Mouse (Mus musculus) erythroblast, adult 5-6 weeks (primary cell): ENCODE results near the gene Tor1aip1. TPM values are rescaled to one million over a fixed set of nuclear protein-coding genes. Genes with fewer than 3 reads are reported as not detected.

ENCODE experiments used
- ATAC-seq: replicated peaks from 2 replicates; pipeline ENCODE4 v1.8.0; 2016; ENCODE audit warnings: moderate number of reproducible peaks, mild to moderate bottlenecking, moderate TSS enrichment, inconsistent platforms; ENCODE audit not compliant: poor library complexity, low FRiP score, severe bottlenecking
- total RNA-seq, 2 experiments: library from RNA; stranded (forward) in 1 of 2; stranded (reverse) in 1 of 2; fragments of 150-400 nt in 1 of 2; fragments of 200-764, 138-1000 nt in 1 of 2; gene quantifications; 2 replicates each; pipeline versions ENCODE4 v1.2.3 to v1.2.4; 2015 to 2017; ENCODE audit warnings: low replicate concordance in 2 of 2

Tor1aip1 gene
- total RNA-seq, 2 experiments from 2014 or later, result 58.6 to 65.9 TPM

GRCm38 (mm10) chr1:156035269-156035929 is 881 bp downstream of the Tor1aip1 start, which contains the start of gene Tor1aip2:
Tor1aip2 (plus strand) TSS chr1:156035403.
- peak; percentile 40 for ATAC-seq

- ATAC-seq, result no peak
Measured at GRCm38 (mm10) chr1:156034661-156035060, 1.6 kb downstream of the Tor1aip1 start.

DNA sequence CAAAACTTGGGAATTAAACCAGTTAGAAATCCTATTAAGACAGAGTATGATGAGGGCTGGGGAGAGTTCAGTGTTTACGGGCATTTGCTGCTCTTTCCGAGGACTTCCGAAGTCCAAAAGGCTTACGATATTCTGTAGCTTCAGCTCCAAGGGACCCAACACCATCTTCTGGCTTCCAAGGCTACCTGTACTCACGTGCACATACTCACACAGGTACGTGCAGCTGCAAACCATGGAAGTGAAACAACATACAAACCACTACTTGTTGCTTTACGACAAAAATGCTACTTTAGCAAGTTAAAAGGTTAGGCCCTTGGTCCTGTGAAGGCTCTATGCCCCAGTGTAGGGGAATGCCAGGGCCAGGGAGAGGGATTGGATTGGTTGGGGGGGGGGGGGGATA is 2.4 kb downstream of the Tor1aip1 start:
- ATAC-seq, result no peak

DNA sequence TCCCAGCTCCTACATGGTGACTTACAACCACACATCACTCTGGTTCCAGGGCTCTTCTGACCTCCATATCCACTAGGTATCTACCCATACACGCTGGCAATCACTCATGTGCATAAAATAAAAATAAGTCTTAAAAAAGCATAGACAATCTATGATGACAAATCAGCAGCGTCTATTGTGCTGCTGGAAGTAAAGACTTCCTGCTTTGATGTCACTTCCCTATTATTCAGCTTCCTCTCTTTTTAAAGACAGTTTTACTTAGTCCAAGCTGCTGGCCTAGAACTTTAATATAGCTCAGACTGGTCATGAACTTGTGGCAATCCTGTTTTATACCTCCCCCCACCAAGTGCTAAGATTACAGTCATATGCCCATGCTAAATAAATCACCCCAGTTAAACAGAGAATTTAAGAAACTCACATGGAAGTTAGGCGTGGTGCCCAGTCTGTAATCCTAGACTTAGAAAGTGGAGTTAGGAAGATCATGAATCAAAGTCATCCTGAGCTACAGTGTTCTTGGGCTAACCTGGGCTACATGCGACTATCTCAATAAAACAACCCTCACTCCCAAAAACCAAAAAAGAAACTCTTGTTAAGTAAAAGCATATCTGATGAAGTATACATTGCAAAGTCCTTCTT is 7.8 kb downstream of the Tor1aip1 start:
- no peak for ATAC-seq

- no peak for ATAC-seq
Measured at GRCm38 (mm10) chr1:156027849-156028248, 8.4 kb downstream of the Tor1aip1 start.

- no peak for ATAC-seq
Measured at GRCm38 (mm10) chr1:156024831-156025503, 11.3 kb downstream of the Tor1aip1 start.

- ATAC-seq, result no peak
Measured at GRCm38 (mm10) chr1:156020402-156020801, 15.9 kb downstream of the Tor1aip1 start.

DNA sequence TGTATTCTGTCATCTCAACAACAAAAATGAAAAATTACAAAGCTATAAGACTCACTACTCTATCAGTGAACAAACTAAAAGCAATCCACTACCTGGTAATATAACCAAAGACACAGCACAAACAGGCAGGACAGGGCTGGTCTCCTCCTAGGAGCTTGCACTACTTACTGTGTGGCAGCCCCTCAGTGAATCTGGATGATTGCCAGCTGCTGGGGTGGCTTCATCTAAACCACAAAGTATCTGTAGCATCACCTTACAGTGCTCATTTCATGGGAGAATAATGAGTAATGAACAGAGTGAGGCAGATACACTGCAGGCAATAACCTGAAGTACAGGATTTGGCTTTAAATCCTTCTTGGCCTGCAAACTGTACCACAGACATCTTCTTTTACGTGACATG is 16.5 kb downstream of the Tor1aip1 start:
- ATAC-seq, result no peak

GRCm38 (mm10) chr1:156009003-156009402 is 27.3 kb downstream of the Tor1aip1 start:
- ATAC-seq, result no peak

- ATAC-seq, result no peak
Measured at GRCm38 (mm10) chr1:156005906-156006305, 30.4 kb downstream of the Tor1aip1 start.

DNA sequence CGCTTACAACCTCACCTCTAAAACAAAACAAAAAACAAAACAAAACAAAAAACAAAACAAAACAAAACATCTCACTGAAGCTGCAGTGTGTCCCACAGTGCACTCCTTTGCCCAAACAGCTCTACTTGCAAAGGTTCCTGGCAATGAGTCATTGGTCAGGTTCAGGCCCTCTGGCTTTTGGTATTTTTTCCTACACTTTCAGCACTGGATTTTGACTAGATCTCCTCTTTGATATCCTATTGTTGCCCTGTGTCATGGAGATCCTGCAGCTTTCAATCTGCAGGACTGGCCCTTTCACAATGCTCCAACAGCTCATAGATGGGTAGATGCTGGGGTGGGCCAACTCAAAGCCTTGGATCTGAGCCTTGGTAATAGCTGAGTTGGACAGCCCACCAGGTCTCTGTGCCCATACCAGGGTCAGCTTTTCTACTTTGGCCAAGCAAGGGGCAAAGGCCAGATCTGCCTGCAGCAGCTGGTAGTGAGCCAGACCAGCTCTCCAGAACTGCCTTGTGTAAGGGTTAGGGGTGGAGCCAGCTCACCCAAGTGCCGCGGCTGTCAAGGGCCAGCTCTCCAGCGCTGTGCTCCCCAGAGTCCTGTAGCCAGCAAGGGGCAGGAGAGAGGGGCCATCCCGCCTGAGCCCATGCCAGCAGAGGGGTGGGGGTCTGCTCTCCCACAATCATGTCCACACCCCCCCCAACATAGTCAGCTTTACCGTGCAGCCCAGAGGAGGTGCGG is 32.9 kb downstream of the Tor1aip1 start:
- ATAC-seq, result no peak

DNA sequence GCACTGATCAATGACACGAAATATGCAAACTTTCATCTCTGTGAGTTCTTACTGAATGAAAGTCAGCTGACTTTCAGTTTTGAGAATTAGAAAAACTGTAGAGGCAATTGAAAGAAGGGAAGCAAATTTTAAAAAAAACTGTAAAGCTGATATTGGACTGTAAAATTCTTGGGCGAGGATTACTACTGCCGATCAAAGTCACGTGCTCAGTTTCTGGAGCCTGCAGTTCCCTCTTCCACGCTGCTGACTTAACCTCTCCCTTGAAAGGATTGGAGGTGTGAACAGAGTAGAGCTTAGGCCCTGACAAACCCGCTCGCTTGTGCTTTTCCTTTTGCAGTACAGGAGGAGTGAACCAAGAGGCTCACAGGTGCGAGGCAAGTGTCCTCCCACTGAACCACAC is 33.9 kb downstream of the Tor1aip1 start:
- ATAC-seq, result no peak

GRCm38 (mm10) chr1:155995612-155996011 is 40.7 kb downstream of the Tor1aip1 start:
- no peak for ATAC-seq

DNA sequence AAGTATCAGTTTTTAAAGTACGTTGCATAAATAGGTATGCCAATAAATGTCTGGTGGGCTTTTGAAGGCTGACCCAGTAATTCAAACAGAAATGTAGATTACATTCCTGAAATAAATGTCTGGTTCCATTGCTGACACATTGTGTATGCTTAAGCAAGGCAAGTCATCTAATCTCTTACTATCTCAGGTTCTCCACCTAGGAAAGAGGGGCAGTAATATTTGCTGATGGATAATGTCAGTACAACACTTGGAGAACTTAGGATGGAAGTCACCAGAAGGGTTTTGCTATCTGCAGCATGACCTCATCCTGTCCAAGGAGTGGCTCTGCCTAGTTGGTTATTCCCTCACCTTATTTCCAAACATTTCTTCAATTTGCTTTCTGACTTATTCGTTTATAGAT is 41.8 kb downstream of the Tor1aip1 start:
- no peak for ATAC-seq

DNA sequence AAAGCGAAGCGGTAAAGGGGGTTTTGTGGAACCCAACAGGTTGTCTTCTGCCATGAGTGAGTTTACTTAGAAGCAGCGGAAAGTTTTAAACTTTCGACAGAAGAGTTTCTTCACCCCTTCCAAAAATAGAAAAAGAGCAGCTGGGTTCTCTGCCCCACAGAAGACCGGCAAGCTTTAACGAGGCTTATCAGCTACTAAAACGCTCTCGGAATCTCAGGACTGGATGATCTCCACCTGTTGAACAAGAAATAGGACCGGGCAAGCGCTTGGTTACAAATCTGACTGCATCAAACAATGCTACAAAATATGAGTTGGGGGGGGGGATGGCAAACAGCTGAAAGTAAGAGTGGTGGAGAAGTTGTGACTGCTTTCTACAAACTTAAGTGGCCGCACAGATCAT is 45.9 kb downstream of the Tor1aip1 start:
- no peak for ATAC-seq

DNA sequence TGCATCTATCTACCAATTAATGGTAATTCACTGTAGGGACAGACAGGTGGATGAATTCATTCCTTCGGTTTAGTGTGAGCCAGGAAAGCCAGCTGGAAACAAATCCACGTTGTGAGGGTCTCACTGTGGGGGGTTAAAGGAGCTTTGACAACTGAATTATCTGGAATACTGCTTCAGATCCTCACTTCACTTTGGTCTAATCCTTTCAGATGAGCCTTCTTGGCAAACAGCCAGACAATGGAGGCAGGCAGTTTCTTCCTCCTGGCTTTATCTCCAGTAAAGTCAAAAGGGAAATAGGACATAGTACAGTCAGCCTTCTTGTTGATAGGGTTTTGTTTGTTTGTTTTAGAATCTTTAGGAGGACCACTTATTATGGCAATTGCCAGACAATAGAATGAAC is 46.9 kb downstream of the Tor1aip1 start:
- no peak for ATAC-seq

DNA sequence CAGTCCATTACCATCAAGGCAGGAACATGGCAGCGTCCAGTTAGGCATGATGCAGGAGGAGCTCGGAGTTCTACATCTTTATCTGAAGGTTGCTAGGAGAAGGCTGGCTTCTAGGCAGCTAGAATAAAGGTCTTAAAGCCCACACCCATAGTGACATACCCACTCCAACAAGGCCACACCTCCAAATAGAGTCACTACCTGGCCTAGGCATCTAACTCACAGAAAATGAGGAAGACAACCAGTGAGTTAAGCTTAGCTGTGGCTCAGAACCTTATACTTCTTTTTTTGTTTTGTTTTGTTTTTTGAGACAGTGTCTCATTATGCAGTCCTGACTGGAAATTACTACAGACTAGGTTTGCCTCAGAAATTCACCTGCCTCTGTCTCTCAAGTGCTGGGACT is 48.7 kb downstream of the Tor1aip1 start:
- no peak for ATAC-seq

DNA sequence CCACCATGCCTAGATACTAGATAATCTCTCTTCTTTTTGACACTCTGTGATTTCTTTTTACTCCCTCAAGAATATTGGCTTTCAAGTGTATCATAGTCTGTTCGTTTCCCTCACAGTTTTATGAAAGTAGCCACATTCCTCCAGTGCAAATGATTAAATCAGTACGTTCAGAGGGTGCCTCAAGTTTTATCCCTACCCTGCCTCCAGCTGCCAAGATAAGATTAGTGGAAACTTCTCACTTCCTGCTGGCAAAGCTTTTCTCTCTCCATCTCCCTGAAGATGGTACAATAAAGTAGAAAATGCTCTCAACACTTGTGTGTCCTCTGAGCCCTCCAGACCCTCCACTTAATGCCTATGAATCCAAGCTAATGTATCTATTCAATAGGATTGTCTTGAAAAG is 61.3 kb downstream of the Tor1aip1 start:
- no peak for ATAC-seq

GRCm38 (mm10) chr1:155973719-155974379 is 62.4 kb downstream of the Tor1aip1 start:
- ATAC-seq, result peak; percentile 56
